Mouse (Mus musculus): ENCODE results near the gene Haao. TPM values are rescaled to one million over a fixed set of nuclear protein-coding genes. Genes with fewer than 3 reads are reported as not detected.

The Haao gene
- polyA plus RNA-seq, 1 experiment from 2014 or later: 93.3 TPM

- H3K4me1 ChIP-seq (ENCODE audit: insufficient read depth): peaks cover 7% of the 10 kb centered on the region
- H3K9me3 ChIP-seq (ENCODE audit: low read length): no peaks in the 10 kb centered on the region
- ATAC-seq (peak; percentile 80), DNase-seq (no peak)
- no peak overlapping the region for H3K9ac ChIP-seq (replicated peaks)
- H3K4me3 ChIP-seq (ENCODE audit: low read depth, low read length): no peak overlapping the region
- 72% methylated on average over 6 of the region's 6 CpGs for WGBS (ENCODE audit: insufficient replicate concordance)
- H3K27ac ChIP-seq (ENCODE audit: low read depth): 0 out of 2 replicates have a peak overlapping the region, but pooled peaks have one; percentile 29
- no peaks in the 10 kb centered on the region for H3K27me3 ChIP-seq (ENCODE audit: insufficient read depth, low read length)
- TF ChIP-seq CTCF (IDR thresholded peaks at IDR 0.05; ENCODE audit: low read depth) (no peak), EP300 (IDR thresholded peaks at IDR 0.05; ENCODE audit: low read depth) (no peak)
- H3K4me2 ChIP-seq (ENCODE audit: low read depth, low read length): no peak overlapping the region
- peaks cover 17% of the 10 kb centered on the region; the same call in 1 of the 2 replicates for H3K36me3 ChIP-seq (replicated peaks; ENCODE audit: insufficient read depth, low read length)
These were observed 61.3 kb downstream of the Haao start for GRCm38 (mm10) chr17:83786418-83786817.

DNA sequence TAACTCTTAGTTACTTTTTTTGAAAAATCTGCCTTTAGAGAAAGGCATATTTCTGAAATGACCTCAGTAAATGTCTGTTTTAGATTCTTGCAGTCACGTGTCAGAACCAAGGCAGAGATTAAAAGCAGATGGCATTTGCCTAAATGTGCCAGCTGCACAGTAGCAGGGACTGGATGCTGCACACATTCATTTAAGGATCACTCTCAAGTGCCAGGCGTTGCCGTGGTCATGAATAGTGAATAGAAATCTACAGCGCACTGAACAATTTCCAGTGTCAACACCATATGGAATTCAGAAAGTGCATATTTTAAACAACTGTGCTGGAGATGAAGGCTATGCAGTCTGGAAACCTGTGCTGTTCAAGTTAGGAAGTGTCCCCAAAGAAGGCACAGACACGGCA, 65.0 kb downstream of the Haao start:
- DNase-seq (no peak), ATAC-seq (no peak)
- no peak overlapping the region for H3K4me2 ChIP-seq (ENCODE audit: low read depth, low read length)
- H3K27ac ChIP-seq (ENCODE audit: low read depth): no peak overlapping the region
- no peak for TF ChIP-seq CTCF (IDR thresholded peaks at IDR 0.05; ENCODE audit: low read depth)
- TF ChIP-seq EP300 (IDR thresholded peaks at IDR 0.05; ENCODE audit: low read depth): no peak
- no peak overlapping the region for H3K9ac ChIP-seq (replicated peaks)
- H3K36me3 ChIP-seq (replicated peaks; ENCODE audit: insufficient read depth, low read length): peaks cover 8% of the 10 kb centered on the region; the same call in 1 of the 2 replicates
- no peaks in the 10 kb centered on the region for H3K27me3 ChIP-seq (ENCODE audit: insufficient read depth, low read length)
- H3K9me3 ChIP-seq (ENCODE audit: low read length): no peaks in the 10 kb centered on the region
- no peak overlapping the region for H3K4me3 ChIP-seq (ENCODE audit: low read depth, low read length)
- 87% methylated on average over 5 of the region's 5 CpGs for WGBS (ENCODE audit: insufficient replicate concordance)
- H3K4me1 ChIP-seq (ENCODE audit: insufficient read depth): peaks cover 7% of the 10 kb centered on the region

Other genes with a start within 250 kb of the Haao start
- gene Kcng3, start 216.1 kb downstream of the Haao start, polyA plus RNA-seq (2015; fragmentation: Nextera tagmentation; extraction: Ambion mirVana): not detected in 2 replicates
- gene Mta3, start 141.8 kb downstream of the Haao start, polyA plus RNA-seq (2015; fragmentation: Nextera tagmentation; extraction: Ambion mirVana): 26.1 and 28.1 TPM in 2 replicates